Mouse (Mus musculus): ENCODE data around the gene Adam17.

Adam17 gene

GRCm38 (mm10) chr12:21305741-21306140 is 67.7 kb downstream of the Adam17 start:
- peak; percentile 46 for DNase-seq

- DNase-seq: peak; percentile 52
Measured at GRCm38 (mm10) chr12:21302361-21302783, 71.1 kb downstream of the Adam17 start.

- peak; percentile 50 for DNase-seq
Measured at GRCm38 (mm10) chr12:21301932-21302331, 71.5 kb downstream of the Adam17 start.

GRCm38 (mm10) chr12:21301324-21301723 is 72.1 kb downstream of the Adam17 start:
- DNase-seq: no peak

GRCm38 (mm10) chr12:21298856-21299255 is 74.6 kb downstream of the Adam17 start:
- no peak for DNase-seq

- DNase-seq: no peak
Measured at GRCm38 (mm10) chr12:21289651-21290050, 83.8 kb downstream of the Adam17 start.

GRCm38 (mm10) chr12:21288716-21289395 is 84.6 kb downstream of the Adam17 start:
- no peak for DNase-seq

GRCm38 (mm10) chr12:21286712-21287650 is 86.5 kb downstream of the Adam17 start:
- peak; percentile 34 for DNase-seq

- DNase-seq: peak; percentile 100
Measured at GRCm38 (mm10) chr12:21286243-21286622, 87.2 kb downstream of the Adam17 start, which contains the start of gene Itgb1bp1. Itgb1bp1 (minus strand) TSS chr12:21286284.

GRCm38 (mm10) chr12:21285508-21286242 is 87.8 kb downstream of the Adam17 start:
- DNase-seq: no peak

- no peak for DNase-seq
Measured at GRCm38 (mm10) chr12:21284761-21285441, 88.5 kb downstream of the Adam17 start, which contains the start of gene Cpsf3. Cpsf3 (plus strand) TSS chr12:21285391.

- DNase-seq: no peak
Measured at GRCm38 (mm10) chr12:21277352-21277864, 96.0 kb downstream of the Adam17 start.

- no peak for DNase-seq
Measured at GRCm38 (mm10) chr12:21274446-21274845, 99.0 kb downstream of the Adam17 start.
